Mouse (Mus musculus): ENCODE results near the gene Ulk1. TPM values are rescaled to one million over a fixed set of nuclear protein-coding genes. Genes with fewer than 3 reads are reported as not detected.
"Not testable (repeated sequence)": the region's sequence is repeated elsewhere in the genome, so short reads cannot be mapped to it uniquely, and the experiment has no call there.

Gene Ulk1
- 10 to 100 TPM; 75.4 to 80.4 TPM for total RNA-seq (2021)
- long read RNA-seq, experiment 1, full-length matches to known transcripts: 56 of 100 reads
- long read RNA-seq, experiment 1, partial matches to known transcripts: 26 of 100 reads
- long read RNA-seq, experiment 1, other reads (novel, unspliced or antisense): 18 of 100 reads
- long read RNA-seq, experiment 2, full-length matches to known transcripts: 49 of 95 reads
- long read RNA-seq, experiment 2, partial matches to known transcripts: 22 of 95 reads
- long read RNA-seq, experiment 2, other reads (novel, unspliced or antisense): 24 of 95 reads

DNA sequence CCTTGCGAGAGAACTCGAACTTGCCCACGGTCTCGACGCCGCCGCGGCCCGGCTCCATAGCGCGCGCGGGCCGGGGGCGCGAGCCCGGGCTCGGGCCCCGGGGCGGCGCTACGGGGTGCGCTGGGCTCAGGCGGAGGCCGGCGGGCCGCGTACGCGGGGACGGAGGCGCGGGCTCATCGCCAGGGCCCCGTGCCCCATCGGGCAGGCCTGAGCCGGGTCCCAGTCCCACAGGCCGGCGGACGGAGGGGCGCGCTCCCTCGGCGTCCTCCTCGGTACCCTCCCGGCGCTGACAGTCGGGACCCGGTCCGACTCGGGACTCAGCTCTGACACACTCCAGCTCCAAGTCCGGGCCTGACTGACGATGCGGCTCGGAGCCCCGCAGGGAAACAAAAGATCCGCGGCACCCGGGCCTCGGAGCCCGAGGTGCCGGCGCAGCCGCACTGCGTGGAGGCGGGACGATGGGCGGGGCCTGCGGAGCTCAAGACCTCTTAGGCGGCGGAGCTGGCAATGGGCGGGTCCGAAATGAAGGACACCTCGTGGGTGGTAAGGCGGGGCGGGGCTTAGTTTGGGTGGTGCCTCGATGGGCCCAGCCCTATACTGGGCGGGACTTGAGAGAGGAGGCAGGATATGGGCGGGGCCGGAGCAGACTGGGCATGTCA, at the start of gene Ulk1:
Gene Ulk1, minus strand, starts transcription at position 431 of the 659 bp plus-strand sequence.
- Histone ChIP-seq H3K4me3 (peak within 1 kb of the TSS; percentile 79), H3K27ac (peak within 1 kb of the TSS; percentile 88)
- no peak for TF ChIP-seq CTCF (IDR thresholded peaks at IDR 0.05)
- intact Hi-C loops (cut with DNase I): loop anchor here (2.0 kb wide), 1 partner anchor 39 kb away; the partner anchor contains the start of gene Ep400
- DNase-seq (ENCODE audit: extremely low spot score in 1 of 2, low spot score in 2 of 2): peak; percentile 98 to 99

- intact Hi-C loops (cut with DNase I): loop anchor here (5.0 kb wide), 1 partner anchor 58 kb away; no protein-coding TSS in a partner anchor
- H3K4me3 ChIP-seq: peak overlapping the region; percentile 39
- no peak for TF ChIP-seq CTCF (IDR thresholded peaks at IDR 0.05)
Observed at GRCm38 (mm10) chr5:110859013-110859650, 49.2 kb upstream of the Ulk1 start.

DNA sequence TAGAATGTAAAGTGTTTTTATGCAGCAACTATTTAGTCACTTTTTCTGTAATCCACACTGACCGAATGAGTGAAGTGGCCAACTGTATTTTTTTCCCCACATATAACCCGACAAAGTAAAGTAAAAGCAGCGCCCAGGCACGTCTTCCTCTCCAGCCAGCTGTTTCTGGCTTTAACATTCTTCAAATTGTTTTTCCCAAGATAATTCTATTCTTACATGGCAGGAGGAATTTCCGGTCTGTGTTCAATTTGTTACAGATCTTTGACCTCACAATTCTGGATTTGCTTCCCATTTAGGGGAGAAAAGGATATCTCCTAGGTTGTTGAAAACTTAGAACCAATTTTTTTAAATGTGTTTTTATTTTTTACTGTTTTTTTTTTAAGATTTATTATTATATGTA, 47.2 kb upstream of the Ulk1 start:
- intact Hi-C loops (cut with DNase I): loop anchor here (5.0 kb wide), 1 partner anchor 60 kb away; no protein-coding TSS in a partner anchor
- DNase-seq (ENCODE audit: extremely low spot score in 1 of 2, low spot score in 2 of 2): no peak

More at GRCm38 (mm10) chr5:110859013-110859650, 49.2 kb upstream of the Ulk1 start:
- H3K27ac ChIP-seq: peak overlapping the region; percentile 77
- no peak for DNase-seq (ENCODE audit: extremely low spot score in 1 of 2, low spot score in 2 of 2)

GRCm38 (mm10) chr5:110852990-110853389, 43.1 kb upstream of the Ulk1 start:
- no peak overlapping the region for H3K27ac ChIP-seq
- no peak overlapping the region for H3K4me3 ChIP-seq
- DNase-seq (ENCODE audit: extremely low spot score in 1 of 2, low spot score in 2 of 2): no peak
- intact Hi-C loops (cut with DNase I): no loop called here
- TF ChIP-seq CTCF (IDR thresholded peaks at IDR 0.05): peak; percentile 16

More for the DNA sequence above, 47.2 kb upstream of the Ulk1 start:
- no peak for TF ChIP-seq CTCF (IDR thresholded peaks at IDR 0.05)
- Histone ChIP-seq H3K27ac (no peak overlapping the region), H3K4me3 (no peak overlapping the region)

- Histone ChIP-seq H3K27ac (no peak overlapping the region), H3K4me3 (no peak overlapping the region)
- intact Hi-C loops (cut with DNase I): no loop called here
- TF ChIP-seq CTCF (IDR thresholded peaks at IDR 0.05): no peak
- DNase-seq (ENCODE audit: extremely low spot score in 1 of 2, low spot score in 2 of 2): no peak
Observed at GRCm38 (mm10) chr5:110841046-110841862, 31.4 kb upstream of the Ulk1 start.

GRCm38 (mm10) chr5:110840465-110840864, 30.6 kb upstream of the Ulk1 start:
- no peak for DNase-seq (ENCODE audit: extremely low spot score in 1 of 2, low spot score in 2 of 2)
- intact Hi-C loops (cut with DNase I): no loop called here
- peak overlapping the region; percentile 57 for H3K4me3 ChIP-seq
- no peak overlapping the region for H3K27ac ChIP-seq
- TF ChIP-seq CTCF (IDR thresholded peaks at IDR 0.05): peak; percentile 59

DNA sequence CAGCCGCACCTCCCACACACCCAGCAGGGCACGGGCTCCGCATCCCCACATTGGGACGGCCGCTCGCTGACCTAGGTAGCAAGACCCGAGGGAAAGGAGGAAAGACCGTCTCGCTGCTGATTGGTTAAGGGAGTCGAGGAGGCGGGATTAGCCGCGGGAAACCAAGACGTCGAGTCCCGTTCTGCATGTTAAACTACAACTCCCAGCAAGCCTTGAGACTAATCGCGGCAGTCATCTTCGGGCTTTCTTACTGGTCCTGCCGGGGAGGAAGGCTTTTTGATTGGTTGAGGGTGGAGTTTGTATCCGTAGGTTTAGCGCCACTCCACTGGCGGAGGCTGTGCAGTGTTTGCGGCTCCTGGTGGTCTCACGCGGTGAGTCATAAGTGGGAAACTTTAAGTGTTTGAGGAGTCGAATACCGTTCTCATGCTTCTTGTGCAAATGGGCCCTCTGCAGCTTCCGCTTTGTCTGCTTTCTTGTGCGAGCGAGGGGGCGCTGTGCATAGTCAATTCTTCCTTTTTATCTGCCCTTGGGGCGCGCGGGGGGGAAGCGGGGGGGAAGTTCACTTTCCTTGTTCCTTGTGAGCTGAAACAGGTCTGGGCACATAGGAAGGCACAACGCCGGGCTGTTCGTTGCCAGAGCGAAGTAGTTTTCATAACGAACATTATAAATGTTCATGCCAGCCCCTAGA, 29.9 kb upstream of the Ulk1 start, which contains the start of the genes Hscb and Chek2:
Gene Hscb, minus strand, starts transcription at position 100 of the 688 bp plus-strand sequence.
Gene Chek2, plus strand, starts transcription at position 302 of the 688 bp plus-strand sequence.
- peak; percentile 97 for DNase-seq (ENCODE audit: extremely low spot score in 1 of 2, low spot score in 2 of 2)
- intact Hi-C loops (cut with DNase I): loop anchor here (1.0 to 5.0 kb wide), 3 partner anchors 83 to 492 kb away; partner anchors contain the start of gene Pitpnb
- peak; percentile 35 for TF ChIP-seq CTCF (IDR thresholded peaks at IDR 0.05)
- Histone ChIP-seq H3K27ac (peak within 1 kb of the TSS; percentile 93), H3K4me3 (peak within 1 kb of the TSS; percentile 57)

DNA sequence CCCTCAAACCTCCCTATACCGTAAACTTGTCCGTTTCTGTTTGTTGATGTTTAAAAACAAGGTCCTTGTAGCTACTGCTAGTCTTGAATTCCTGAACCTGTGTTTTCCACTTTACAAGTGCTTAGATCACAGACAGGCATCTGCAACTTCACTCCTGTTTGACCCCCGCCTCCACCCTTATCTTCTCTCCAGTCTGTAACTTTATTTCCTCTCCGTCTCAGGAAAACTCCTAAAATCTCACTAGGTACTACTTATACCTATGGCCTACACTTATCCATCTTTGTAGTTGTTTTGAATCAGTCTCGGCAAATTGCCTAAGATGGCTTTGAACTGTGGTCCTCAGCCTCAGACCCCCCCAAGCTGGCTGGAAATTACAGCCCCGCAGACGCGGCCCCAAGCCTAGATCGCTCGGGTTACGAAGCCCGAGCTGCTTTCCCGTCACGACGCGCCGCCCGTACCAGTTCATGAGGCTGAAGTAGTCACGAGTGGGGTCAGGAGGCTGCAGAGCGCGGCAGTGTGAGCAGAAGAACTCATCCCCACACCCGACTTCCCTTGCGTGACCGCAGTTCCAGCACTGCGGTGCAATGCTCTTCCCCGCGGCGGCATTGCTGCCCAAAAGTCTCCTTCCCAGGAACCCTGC, 29.3 kb upstream of the Ulk1 start:
- DNase-seq (ENCODE audit: extremely low spot score in 1 of 2, low spot score in 2 of 2): no peak
- H3K27ac ChIP-seq: peak overlapping the region; percentile 93
- peak overlapping the region; percentile 57 for H3K4me3 ChIP-seq
- intact Hi-C loops (cut with DNase I): loop anchor here (1.0 to 5.0 kb wide), 3 partner anchors 84 to 493 kb away; partner anchors contain the start of gene Pitpnb
- no peak for TF ChIP-seq CTCF (IDR thresholded peaks at IDR 0.05)

DNA sequence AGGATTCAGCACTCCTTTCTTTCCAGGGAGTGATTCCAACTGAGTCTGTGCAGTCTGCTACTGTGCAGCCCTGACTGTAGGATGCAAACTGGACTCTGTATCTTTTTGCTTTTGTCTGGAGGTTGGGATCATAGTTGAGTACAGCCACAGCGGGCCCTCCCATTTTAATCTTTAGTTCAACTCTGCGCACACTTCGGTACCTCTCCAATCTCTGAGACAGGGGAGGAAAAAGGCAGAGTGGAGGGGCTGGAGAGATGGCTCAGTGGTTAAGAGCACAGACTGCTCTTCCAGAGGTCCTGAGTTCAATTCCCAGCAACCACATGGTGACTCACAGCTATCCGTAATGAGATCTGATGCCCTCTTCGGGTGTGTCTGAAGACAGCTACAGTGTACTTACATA, 28.1 kb upstream of the Ulk1 start:
- intact Hi-C loops (cut with DNase I): loop anchor here (5.0 kb wide), 2 partner anchors 369 to 494 kb away; partner anchors contain the start of gene Pitpnb
- not testable (repeated sequence) for DNase-seq (ENCODE audit: extremely low spot score in 1 of 2, low spot score in 2 of 2)

GRCm38 (mm10) chr5:110835959-110836358, 26.1 kb upstream of the Ulk1 start:
- peak; percentile 37 to 40 for DNase-seq (ENCODE audit: extremely low spot score in 1 of 2, low spot score in 2 of 2)
- H3K4me3 ChIP-seq: no peak overlapping the region
- peak; percentile 68 for TF ChIP-seq CTCF (IDR thresholded peaks at IDR 0.05)
- intact Hi-C loops (cut with DNase I): loop anchor here (2.0 to 5.0 kb wide), 3 partner anchors 371 to 496 kb away; partner anchors contain the start of gene Pitpnb
- H3K27ac ChIP-seq: no peak overlapping the region

More for the DNA sequence above, 28.1 kb upstream of the Ulk1 start:
- not testable (repeated sequence) for H3K4me3 ChIP-seq, H3K27ac ChIP-seq

Data from left cerebral cortex, adult 2 months (tissue).